Mouse (Mus musculus): ENCODE measurements at regions not wholly inside any gene's neighbourhood (a gene's known extent, or its start where the extent isn't known, plus 50 kb on each side); places are given as distances from the start of the nearest gene placed in this dataset.

DNA sequence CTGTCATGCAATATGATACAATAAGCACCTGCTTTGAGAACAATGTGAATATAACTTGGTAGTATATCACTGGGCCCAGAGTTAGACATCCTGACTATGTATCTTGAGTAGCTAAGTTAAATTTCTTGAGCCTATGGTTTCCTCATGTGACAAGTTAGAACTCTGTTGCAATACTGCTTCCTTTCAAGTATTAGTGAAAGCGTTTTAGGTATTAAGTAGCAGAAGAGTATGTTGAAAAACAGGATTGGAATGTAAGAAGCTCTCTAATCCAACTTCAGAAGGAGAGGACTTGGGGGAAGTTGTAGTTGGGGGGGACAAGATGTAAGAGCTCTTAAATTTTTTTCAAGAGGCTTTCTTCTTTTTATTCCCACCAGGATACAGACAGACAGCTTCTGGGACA lies 431.9 kb downstream of the Bmper start:
- TF ChIP-seq MAFK (IDR thresholded peaks at IDR 0.05; ENCODE audit: insufficient read depth, low read depth, low read length) (no peak), ZNF384 (IDR thresholded peaks at IDR 0.05; ENCODE audit: low read depth, low read length) (no peak), CHD2 (IDR thresholded peaks at IDR 0.05; ENCODE audit: low read depth, low read length) (no peak), ZC3H11A (IDR thresholded peaks at IDR 0.05; ENCODE audit: borderline replicate concordance, low read depth, low read length) (no peak)
